Mouse (Mus musculus): ENCODE measurements at regions not wholly inside any gene's neighbourhood (a gene's known extent, or its start where the extent isn't known, plus 50 kb on each side); places are given as distances from the start of the nearest gene placed in this dataset.

- H3K9ac ChIP-seq = no peak overlapping the region
- no peaks in the 10 kb centered on the region for H3K9me3 ChIP-seq
- H3K36me3 ChIP-seq = no peaks in the 10 kb centered on the region
- no peak for ATAC-seq (ENCODE audit: low FRiP score)
- no peak overlapping the region for H3K4me3 ChIP-seq
- WGBS = 83% methylated on average over 3 of the region's 3 CpGs
- H3K4me1 ChIP-seq (replicated peaks) = no peaks in the 10 kb centered on the region
- H3K4me2 ChIP-seq = no peak overlapping the region
- H3K27ac ChIP-seq = no peak overlapping the region
- H3K27me3 ChIP-seq = no peaks in the 10 kb centered on the region
These were observed 52.4 kb upstream of the Adcy1 start for GRCm38 (mm10) chr11:7010858-7011257.

GRCm38 (mm10) chr11:6999329-6999728, 64.0 kb upstream of the Adcy1 start:
- no peak for ATAC-seq (ENCODE audit: low FRiP score)
- no peak overlapping the region for H3K27ac ChIP-seq
- H3K4me1 ChIP-seq (replicated peaks) = no peaks in the 10 kb centered on the region
- no peaks in the 10 kb centered on the region for H3K27me3 ChIP-seq
- no peaks in the 10 kb centered on the region for H3K36me3 ChIP-seq
- no peak overlapping the region for H3K4me3 ChIP-seq
- no peak overlapping the region for H3K9ac ChIP-seq
- no peak overlapping the region for H3K4me2 ChIP-seq
- no peaks in the 10 kb centered on the region for H3K9me3 ChIP-seq

DNA sequence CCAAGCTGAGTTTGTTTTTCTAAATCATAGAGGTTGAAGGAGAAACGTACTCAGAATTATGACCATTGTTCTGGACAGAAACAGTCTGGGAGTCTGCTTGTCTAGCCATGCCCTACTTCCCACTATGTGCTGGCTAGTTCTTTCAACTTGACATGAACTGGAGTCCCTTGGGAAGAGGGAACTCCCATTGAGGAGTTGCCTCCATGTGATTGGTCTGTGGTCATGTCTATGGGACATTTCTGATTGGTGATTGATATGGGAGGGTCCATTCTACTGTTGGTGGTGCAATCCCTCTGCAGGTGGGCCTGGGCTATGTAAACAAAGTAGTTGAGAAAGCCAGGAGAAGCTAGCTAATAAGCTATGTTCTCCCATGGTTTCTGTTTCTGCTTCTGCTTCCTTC, 64.5 kb upstream of the Adcy1 start:
- ATAC-seq (ENCODE audit: low FRiP score) = no peak
- no peaks in the 10 kb centered on the region for H3K36me3 ChIP-seq
- H3K4me3 ChIP-seq = no peak overlapping the region
- no peaks in the 10 kb centered on the region for H3K9me3 ChIP-seq
- H3K27ac ChIP-seq = no peak overlapping the region
- H3K4me1 ChIP-seq (replicated peaks) = no peaks in the 10 kb centered on the region
- no peak overlapping the region for H3K4me2 ChIP-seq
- H3K9ac ChIP-seq = no peak overlapping the region
- no peaks in the 10 kb centered on the region for H3K27me3 ChIP-seq
- WGBS = 79% methylated on average over 1 of the region's 1 CpGs

DNA sequence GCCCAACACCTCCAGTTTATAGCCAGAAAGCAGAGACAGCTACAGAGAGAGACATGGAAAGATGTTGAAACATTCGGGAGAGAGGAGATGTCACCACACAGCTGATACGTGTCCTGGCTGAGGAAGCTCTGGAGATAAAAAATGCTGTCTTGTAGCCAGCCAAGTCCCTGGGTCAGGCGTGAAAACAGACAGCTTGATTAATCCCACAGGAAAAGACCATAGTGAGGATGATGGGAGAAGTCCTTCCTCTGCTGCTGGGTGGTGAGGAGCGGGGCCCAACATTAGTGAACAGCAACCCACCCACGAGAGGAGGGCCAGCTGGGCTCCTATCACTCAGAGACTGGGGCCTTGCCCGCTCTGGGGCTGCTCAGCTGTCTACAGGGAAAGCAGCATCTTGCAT, 65.8 kb upstream of the Adcy1 start:
- 89% methylated on average over 6 of the region's 6 CpGs for whole genome bisulfite sequencing
- Histone ChIP-seq H3K27ac (no peak overlapping the region), H3K36me3 (no peaks in the 10 kb centered on the region), H3K9ac (no peak overlapping the region), H3K4me2 (no peak overlapping the region), H3K9me3 (no peaks in the 10 kb centered on the region), H3K27me3 (no peaks in the 10 kb centered on the region), H3K4me3 (no peak overlapping the region), H3K4me1 (replicated peaks) (no peaks in the 10 kb centered on the region)
- ATAC-seq (ENCODE audit: low FRiP score) = no peak

- H3K9me3 ChIP-seq = no peaks in the 10 kb centered on the region
- H3K36me3 ChIP-seq = no peaks in the 10 kb centered on the region
- H3K4me3 ChIP-seq = no peak overlapping the region
- H3K4me2 ChIP-seq = no peak overlapping the region
- H3K27ac ChIP-seq = no peak overlapping the region
- no peak for ATAC-seq (ENCODE audit: low FRiP score)
- H3K9ac ChIP-seq = no peak overlapping the region
- H3K4me1 ChIP-seq (replicated peaks) = no peaks in the 10 kb centered on the region; the same call in 1 of the 2 replicates
- 89% methylated on average over 2 of the region's 2 CpGs for WGBS
- no peaks in the 10 kb centered on the region for H3K27me3 ChIP-seq
These were observed 69.6 kb upstream of the Adcy1 start for GRCm38 (mm10) chr11:6993731-6994130.

- H3K36me3 ChIP-seq = no peaks in the 10 kb centered on the region
- H3K27me3 ChIP-seq = no peaks in the 10 kb centered on the region
- no peak overlapping the region for H3K4me2 ChIP-seq
- H3K9ac ChIP-seq = no peak overlapping the region
- H3K9me3 ChIP-seq = no peaks in the 10 kb centered on the region
- H3K4me1 ChIP-seq (replicated peaks) = no peaks in the 10 kb centered on the region; the same call in 1 of the 2 replicates
- H3K27ac ChIP-seq = no peak overlapping the region
- H3K4me3 ChIP-seq = no peak overlapping the region
- no peak for ATAC-seq (ENCODE audit: low FRiP score)
- WGBS = 89% methylated on average over 5 of the region's 5 CpGs
These were observed 71.7 kb upstream of the Adcy1 start for GRCm38 (mm10) chr11:6991626-6992025.

DNA sequence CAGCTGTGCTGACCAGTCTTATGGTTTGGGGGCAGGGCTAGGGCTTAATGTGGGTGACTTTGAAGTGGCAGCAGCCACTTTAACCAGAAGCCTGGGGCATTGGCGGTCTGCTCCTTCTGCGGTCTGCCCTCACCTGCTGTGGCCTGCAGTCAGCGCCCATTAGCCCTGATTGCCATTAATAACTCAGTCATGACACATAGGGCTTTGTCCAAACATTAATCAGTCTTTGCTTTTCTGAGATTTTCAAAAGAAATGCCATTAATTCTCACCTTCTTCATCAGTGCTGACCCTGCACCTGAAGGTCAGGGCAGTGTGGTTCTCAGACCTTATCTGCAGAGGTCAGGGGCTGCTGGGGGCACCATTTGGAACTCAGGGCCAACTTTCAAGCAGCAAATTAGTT, 72.6 kb upstream of the Adcy1 start:
- Histone ChIP-seq H3K36me3 (no peaks in the 10 kb centered on the region), H3K27me3 (no peaks in the 10 kb centered on the region), H3K4me2 (no peak overlapping the region), H3K9ac (no peak overlapping the region), H3K27ac (no peak overlapping the region), H3K4me1 (replicated peaks) (no peaks in the 10 kb centered on the region; the same call in 1 of the 2 replicates), H3K9me3 (no peaks in the 10 kb centered on the region), H3K4me3 (no peak overlapping the region)
- no peak for ATAC-seq (ENCODE audit: low FRiP score)
- 72% methylated on average over 3 of the region's 3 CpGs for WGBS

DNA sequence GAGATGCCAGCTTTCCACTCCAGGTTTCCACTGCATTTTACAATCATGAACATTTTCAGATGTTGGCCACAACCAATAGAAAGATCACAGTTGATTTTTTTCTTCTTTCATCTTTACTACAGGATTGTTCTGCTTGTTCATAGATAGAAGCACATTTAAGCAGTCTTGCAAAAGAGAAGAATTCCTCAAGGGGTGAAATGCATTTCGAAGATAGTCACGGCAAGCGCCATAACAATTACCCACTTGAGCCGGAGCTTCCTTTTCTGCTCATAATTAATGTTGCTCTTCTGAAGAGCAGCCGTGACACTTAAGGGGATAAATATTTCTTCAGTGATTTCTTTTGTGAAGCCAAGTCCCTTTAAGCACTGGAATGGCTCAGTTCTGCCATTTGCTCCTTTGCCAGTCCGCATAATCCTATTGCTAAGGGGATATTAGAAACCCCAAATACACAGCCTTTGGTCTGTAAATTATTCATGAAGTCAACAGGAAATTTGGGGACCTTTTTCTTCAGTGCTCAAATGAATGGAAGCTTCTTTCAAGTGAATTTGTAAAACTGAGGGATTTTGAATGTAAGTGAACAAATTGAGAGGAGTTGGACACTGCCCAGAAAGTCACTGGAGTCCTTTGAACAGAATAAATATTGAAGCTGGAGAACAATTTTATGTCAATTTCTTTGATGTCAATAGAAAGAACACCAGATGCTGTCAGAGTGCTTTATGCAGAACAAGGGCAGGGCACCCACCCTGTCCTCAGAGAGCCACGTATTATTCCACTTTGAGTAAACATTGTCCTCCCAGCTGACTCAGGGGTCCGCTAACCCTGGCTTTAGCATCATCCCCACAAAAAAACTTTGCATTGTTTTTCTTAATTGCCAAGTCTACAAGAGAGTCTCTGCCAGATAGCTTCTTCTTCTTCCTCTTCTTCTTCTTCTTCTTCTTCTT, 74.1 kb upstream of the Adcy1 start:
- no peaks in the 10 kb centered on the region; the same call in 1 of the 2 replicates for H3K4me1 ChIP-seq (replicated peaks)
- no peak overlapping the region for H3K4me3 ChIP-seq
- no peak overlapping the region for H3K9ac ChIP-seq
- H3K27ac ChIP-seq = no peak overlapping the region
- 64% methylated on average over 8 of the region's 8 CpGs for WGBS
- H3K4me2 ChIP-seq = no peak overlapping the region
- H3K36me3 ChIP-seq = no peaks in the 10 kb centered on the region
- H3K27me3 ChIP-seq = no peaks in the 10 kb centered on the region
- ATAC-seq (ENCODE audit: low FRiP score) = no peak
- no peaks in the 10 kb centered on the region for H3K9me3 ChIP-seq

- 47% methylated on average over 2 of the region's 2 CpGs for WGBS
- Histone ChIP-seq H3K36me3 (no peaks in the 10 kb centered on the region), H3K9ac (no peak overlapping the region), H3K27ac (no peak overlapping the region), H3K4me2 (no peak overlapping the region), H3K4me1 (replicated peaks) (no peaks in the 10 kb centered on the region; the same call in 1 of the 2 replicates), H3K4me3 (no peak overlapping the region), H3K27me3 (no peaks in the 10 kb centered on the region), H3K9me3 (no peaks in the 10 kb centered on the region)
- ATAC-seq (ENCODE audit: low FRiP score) = no peak
These were observed 75.3 kb upstream of the Adcy1 start for GRCm38 (mm10) chr11:6987995-6988394.

DNA sequence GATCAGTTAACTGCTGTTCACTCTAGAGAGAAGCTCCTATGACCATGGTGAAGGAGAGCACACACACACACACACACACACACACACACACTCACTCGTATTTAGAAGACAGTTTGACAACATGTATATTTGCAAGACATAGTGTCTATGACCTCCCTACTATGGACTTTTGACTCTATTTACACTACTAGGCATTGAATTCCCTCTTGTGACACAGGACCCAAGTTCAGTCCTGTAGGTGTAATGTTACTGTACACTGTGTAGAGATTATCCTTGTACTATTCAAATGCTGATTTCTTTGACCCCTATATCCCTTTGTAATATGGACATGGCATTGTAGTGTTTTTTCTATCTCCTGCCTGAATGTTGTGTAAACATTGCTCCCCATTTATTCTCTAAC, 76.2 kb upstream of the Adcy1 start:
- no peak overlapping the region for H3K4me2 ChIP-seq
- H3K4me3 ChIP-seq = no peak overlapping the region
- H3K27me3 ChIP-seq = no peaks in the 10 kb centered on the region
- H3K27ac ChIP-seq = no peak overlapping the region
- no peak for ATAC-seq (ENCODE audit: low FRiP score)
- 82% methylated on average over 1 of the region's 1 CpGs for WGBS
- H3K9ac ChIP-seq = no peak overlapping the region
- H3K4me1 ChIP-seq (replicated peaks) = no peaks in the 10 kb centered on the region; the same call in 1 of the 2 replicates
- no peaks in the 10 kb centered on the region for H3K36me3 ChIP-seq
- no peaks in the 10 kb centered on the region for H3K9me3 ChIP-seq

- 95% methylated on average over 7 of the region's 7 CpGs for WGBS
- Histone ChIP-seq H3K4me3 (no peak overlapping the region), H3K4me2 (no peak overlapping the region), H3K27ac (no peak overlapping the region), H3K4me1 (replicated peaks) (no peaks in the 10 kb centered on the region), H3K9ac (no peak overlapping the region), H3K36me3 (no peaks in the 10 kb centered on the region), H3K27me3 (no peaks in the 10 kb centered on the region), H3K9me3 (no peaks in the 10 kb centered on the region)
- no peak for ATAC-seq (ENCODE audit: low FRiP score)
These were observed 81.2 kb upstream of the Adcy1 start for GRCm38 (mm10) chr11:6982076-6982475.

DNA sequence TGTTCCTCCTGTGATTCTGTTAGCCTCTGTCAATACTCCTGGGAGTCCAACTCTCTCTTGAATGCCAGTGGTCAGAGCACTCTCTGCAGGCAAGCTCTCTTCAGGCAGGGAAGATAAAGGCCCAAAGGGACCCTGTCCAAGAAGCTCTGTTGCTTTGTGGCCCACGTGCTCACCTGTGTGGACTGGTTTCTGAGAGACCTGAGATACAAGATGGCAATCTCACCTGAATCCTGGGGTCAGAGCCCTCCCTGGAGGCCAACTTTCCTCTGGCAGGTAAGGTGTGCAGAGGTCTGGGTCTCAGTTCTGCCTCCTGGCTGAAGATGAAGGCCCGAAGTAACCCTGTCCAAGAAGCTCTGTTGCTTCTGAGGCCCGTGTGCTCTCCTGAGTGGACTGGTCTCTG, 83.6 kb upstream of the Adcy1 start:
- 82% methylated on average over 3 of the region's 3 CpGs for WGBS

GRCm38 (mm10) chr11:6969196-6969595, 94.1 kb upstream of the Adcy1 start:
- WGBS = 50% methylated on average over 1 of the region's 1 CpGs
- Histone ChIP-seq H3K27ac (no peak overlapping the region), H3K4me1 (replicated peaks) (no peaks in the 10 kb centered on the region), H3K9me3 (no peaks in the 10 kb centered on the region), H3K36me3 (no peaks in the 10 kb centered on the region), H3K9ac (no peak overlapping the region), H3K4me3 (no peak overlapping the region), H3K27me3 (no peaks in the 10 kb centered on the region), H3K4me2 (no peak overlapping the region)
- no peak for ATAC-seq (ENCODE audit: low FRiP score)

More for the DNA sequence above, 83.6 kb upstream of the Adcy1 start:
- no peak overlapping the region for H3K4me2 ChIP-seq
- H3K4me3 ChIP-seq = no peak overlapping the region
- H3K27me3 ChIP-seq = no peaks in the 10 kb centered on the region
- no peak for ATAC-seq (ENCODE audit: low FRiP score)
- no peaks in the 10 kb centered on the region for H3K36me3 ChIP-seq
- H3K4me1 ChIP-seq (replicated peaks) = no peaks in the 10 kb centered on the region
- no peak overlapping the region for H3K27ac ChIP-seq
- no peak overlapping the region for H3K9ac ChIP-seq
- no peaks in the 10 kb centered on the region for H3K9me3 ChIP-seq
